Mouse (Mus musculus) bone marrow macrophage, adult 2 months (primary cell): ENCODE measurements at regions not wholly inside any gene's neighbourhood (a gene's known extent, or its start where the extent isn't known, plus 50 kb on each side); places are given as distances from the start of the nearest gene placed in this dataset.

ENCODE experiments used
- CTCF ChIP-seq: IDR thresholded peaks from 2 replicates; pipeline ENCODE4 v1.5.1; 2012; ENCODE audit warnings: low read depth, mild to moderate bottlenecking, low read length, moderate library complexity
- POLR2A ChIP-seq: IDR thresholded peaks from 2 replicates; pipeline ENCODE4 v1.6.1; 2012; ENCODE audit warnings: mild to moderate bottlenecking, low read depth, low read length, borderline replicate concordance

DNA sequence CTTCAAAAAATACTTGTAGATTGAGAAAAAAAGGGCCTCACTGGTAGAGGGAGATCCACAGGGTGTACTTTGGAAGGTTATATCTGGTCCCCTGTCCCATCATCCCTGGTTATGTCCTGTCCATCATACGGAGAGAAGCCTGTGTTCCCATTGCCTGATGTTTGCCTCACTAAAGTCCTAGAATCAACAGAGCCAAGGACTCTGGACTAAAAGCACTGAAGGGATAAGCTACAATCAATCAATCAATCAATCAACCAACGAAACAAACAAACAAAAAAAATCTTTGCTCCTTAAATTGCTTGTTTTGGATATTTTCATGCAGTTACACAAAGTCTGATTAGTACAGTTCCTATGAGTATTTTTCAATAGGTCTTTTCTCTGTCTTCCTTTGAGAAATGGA, 185.1 kb upstream of the Smarca2 start:
- TF ChIP-seq CTCF (no peak), POLR2A (no peak)
